Mouse (Mus musculus) natural killer cell, adult 2 months (primary cell): Measurements from ENCODE around the gene Ube2a.
A peak's percentile ranks its signal among the peaks of the same experiment; 100 is the strongest.

Source experiments
- DNase-seq, 2 experiments: peaks; one replicate each; pipeline ENCODE4 v3.0.0; 2022; ENCODE audit warnings: low spot score in 2 of 2

The Ube2a gene

DNA sequence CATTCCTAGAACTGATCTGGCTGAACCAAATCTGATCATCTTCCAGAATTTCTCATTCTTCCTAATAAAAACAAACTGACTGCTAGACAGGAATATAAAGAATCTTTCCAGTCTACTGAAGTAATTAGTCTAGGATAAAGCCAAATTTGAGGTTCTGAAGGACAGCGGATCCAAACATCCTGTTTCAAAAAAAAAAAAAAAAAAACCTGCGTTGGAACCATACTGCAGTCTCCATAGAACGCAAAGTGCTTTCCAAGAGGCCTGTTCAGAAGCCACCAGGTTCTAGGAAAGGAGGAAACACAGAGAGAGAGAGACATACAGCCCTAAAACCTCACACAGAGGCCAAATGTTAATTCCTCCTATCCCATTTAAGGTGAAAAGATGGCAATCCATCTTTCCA, 28.0 kb downstream of the Ube2a start:
- no peak for DNase-seq

DNA sequence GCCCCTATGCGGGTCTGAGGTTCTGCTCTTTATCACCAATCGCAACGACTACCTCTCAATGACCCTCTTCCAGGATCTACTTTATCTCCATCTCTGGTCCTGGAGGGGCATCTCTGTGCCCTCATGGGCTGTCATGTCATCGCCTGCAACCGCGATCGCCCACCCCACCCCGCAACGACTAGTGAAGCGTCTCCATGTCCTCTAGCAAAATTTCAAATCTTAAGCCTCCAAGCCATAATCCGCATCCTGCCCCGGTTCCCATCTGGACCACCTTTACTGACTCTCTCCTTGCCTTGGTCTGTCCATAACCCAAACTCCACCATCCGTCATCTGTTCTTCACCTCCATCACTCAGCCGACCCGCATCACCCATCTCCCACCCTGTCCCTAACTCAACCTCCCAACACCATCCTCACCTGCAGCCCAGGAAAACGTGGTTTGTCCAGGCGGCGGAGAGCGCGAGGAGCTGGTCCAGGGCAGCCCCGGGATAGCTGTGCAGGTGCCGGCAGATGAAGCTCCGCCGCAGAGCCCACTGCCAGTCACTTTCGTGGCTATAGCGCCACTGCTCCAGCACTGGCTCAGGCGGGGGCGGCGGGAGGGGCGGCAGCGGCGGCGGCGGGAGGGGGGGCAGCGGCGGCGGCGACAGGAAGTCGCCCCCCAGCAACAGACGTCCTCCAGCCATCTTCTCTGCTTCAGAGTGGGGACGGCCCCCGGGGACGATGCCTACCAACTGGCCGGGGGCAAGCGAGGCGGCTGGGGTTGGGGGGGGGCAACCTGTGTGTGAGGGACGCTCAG, 28.8 kb downstream of the Ube2a start, which contains the start of gene Nkrf:
Gene Nkrf, minus strand, starts transcription at position 579 of the 794 bp plus-strand sequence.
- peak; percentile 12 to 26 for DNase-seq

DNA sequence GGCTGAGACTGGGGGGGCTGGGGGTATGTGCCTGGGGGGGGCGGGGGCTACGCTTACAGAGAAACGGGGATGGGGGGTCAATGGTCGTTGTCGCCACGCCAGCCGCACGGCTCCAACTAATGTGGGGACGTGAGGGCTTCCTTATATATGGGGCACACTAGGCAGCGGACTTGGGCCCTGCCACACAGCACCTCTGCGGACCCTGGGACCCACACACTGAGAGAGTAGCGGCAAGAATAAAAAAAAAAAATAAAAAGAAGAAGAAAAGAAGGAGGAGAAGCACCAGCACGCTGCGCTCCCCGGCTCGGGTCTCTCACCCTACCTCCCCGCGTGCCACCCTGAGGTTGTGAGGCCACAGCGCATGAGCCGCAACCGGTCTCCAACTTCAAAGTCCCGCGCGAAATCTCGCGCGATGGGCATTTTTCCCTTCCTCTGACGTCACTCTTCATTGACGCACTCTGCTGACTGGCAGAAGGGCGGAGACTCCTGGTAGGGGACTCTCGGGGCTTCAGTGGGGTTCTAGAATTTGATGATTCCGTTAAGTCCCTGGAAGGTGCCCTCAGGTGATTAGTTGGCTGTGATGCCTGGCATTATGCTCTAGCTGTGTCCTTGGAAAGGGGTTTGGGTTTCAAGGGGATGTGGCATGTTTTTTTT, 29.5 kb downstream of the Ube2a start:
- peak; percentile 92 for DNase-seq

DNA sequence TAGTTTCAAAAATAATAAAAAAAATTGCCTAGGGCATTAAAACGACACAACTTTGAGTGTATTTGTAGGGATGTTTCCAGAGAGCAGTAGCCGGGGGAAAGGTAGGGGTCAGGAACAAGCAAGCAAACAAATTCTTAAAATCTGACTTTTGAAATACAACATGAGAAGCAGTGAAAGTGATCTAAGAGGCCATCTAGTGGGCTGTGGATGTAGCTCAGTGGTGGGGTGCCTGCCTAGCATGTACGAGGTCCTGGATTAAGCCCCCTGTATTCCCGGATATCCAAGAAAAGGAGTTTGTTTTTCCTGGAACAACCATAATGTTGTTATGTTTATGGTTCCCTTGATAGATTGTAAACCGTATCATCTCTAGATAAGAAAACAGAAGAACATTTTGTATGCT, 32.8 kb downstream of the Ube2a start:
- DNase-seq, result no peak

DNA sequence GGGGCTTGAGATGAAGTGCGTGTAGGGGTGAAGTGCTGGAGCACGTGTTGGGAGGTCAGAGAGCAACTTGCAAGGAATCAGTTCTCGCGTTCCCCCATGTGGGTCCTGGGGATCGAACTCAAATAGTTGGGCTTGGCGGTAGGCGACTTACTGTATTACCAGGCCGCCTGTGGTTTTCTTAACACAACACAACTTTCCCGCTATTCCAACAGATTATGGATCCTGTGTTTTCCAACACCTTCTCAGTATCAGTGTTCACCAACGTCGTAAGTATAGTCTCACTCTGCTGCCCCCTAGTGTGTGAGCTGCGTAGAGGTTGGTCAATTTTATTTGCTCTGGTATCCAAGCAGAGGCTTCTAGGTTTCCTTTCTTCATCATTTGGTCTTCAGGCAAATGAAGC, 37.6 kb downstream of the Ube2a start:
- DNase-seq, result peak; percentile 27 to 38

DNA sequence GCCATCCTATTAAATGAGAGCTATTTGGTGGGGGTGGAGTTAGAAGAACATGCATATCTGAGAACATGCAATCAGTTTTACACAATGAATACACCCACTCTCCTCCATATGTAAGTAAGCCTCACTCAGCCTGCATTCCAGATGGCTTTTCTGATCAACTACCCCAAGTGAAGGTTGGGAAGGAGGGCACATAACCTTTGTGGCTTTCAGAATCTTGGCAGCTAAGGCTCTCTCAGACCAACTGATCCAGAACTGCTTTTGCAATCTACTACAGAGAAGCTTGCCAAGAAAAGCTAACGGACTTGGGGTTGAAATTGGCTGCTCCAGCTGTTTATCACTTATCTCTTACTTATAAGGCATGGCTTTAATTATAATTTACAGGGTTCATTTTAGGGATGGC, 44.0 kb downstream of the Ube2a start:
- no peak for DNase-seq

DNA sequence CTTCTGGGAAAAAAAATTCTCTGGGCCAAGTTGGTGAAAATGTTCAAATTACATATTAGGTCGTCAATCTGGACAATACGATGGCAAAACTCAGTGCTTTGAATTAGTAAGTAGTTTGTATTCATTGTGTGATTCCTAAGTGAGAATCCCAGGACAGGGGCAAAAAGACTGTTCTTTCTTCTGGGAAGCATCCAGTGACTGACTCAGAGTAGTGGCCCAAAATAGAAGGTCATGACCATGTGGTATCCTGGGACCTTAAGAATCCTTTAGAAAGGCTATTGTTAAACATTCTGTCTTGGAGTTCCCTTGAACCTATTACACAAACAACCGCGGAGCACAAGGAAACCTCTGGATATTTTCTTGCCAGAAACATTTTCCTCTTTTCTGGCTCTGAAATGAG, 47.6 kb downstream of the Ube2a start:
- no peak for DNase-seq

DNA sequence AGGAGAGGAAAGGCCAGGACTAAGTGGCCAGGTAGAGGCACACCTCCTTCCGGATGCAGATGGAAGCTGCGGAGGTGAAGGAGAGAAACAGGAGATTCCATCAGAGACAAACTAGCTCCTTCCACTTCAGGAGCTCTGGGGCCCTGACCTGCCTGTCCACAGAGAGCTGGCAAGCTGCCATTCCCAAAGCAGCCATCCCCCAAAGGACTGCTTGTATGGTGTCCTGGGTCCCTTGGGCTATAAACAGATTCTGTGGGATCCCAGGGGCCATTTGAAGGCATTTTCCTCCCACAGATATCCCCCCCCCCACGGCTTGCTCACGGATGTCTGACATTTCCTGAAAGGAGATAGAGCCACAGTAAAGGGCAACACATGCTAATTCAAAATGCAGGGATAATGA, 55.1 kb downstream of the Ube2a start:
- no peak for DNase-seq

DNA sequence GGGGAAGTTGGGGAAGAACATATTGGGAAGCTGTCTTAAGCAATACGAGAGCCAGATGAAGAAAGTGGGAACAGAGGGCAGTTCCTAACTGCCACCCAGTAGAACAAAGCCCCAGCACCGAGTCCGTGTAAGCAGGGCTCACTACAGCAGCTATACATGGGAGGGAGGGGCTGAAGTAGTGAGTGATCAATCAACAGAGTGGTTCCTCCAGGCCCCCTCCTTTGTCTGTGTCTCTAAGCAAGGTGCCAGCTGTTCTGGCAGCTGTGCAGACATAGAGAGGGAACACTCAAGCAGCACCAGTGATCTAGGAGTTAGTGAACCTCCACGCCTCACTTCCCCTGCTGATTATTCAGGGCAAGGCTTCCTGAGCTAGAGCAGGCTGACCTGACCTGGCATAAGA, 56.0 kb downstream of the Ube2a start:
- no peak for DNase-seq

DNA sequence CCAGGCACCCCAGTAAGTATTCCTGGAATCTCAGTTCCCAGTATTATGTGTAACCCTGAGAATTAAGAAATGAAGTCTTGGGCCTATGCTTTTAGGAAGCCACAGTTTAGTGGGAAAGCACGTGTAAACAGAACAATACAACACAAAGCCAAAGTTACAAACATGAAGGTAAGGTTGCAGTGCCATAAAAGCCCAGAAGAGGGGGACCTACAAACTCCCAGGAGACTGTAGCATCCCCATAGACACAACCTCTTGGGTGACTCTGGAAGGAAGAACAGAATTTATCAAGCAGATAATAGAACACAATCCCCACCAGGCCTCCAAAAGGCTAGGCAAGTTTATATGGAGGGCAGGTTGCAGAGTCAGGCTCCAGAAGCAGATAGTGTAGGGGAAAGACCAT, 56.9 kb downstream of the Ube2a start:
- peak in 1 of 2 experiments; percentile 0 for DNase-seq
